Mouse (Mus musculus) small intestine, adult 2 months (tissue): ENCODE results near the gene Gm20388. TPM values are rescaled to one million over a fixed set of nuclear protein-coding genes. Genes with fewer than 3 reads are reported as not detected.

Source experiments
- H3K27ac ChIP-seq: fragments of 200-500 bp; 2 replicates; pipeline ENCODE4 v1.5.1; 2012; ENCODE audit warnings: low read depth, low read length, control low read depth, inconsistent platforms; ENCODE audit not compliant: insufficient read depth
- H3K27me3 ChIP-seq: fragments of 200-500 bp; 2 replicates; pipeline ENCODE4 v1.6.1; 2012; ENCODE audit warnings: mild to moderate bottlenecking, moderate library complexity, low read length, inconsistent platforms; ENCODE audit not compliant: control insufficient read depth, insufficient read depth
- H3K36me3 ChIP-seq: fragments of 200-500 bp; 2 replicates; pipeline ENCODE4 v1.6.1; 2012; ENCODE audit warnings: mild to moderate bottlenecking, low read length, control low read depth, inconsistent platforms; ENCODE audit not compliant: control insufficient read depth, insufficient read depth
- H3K4me1 ChIP-seq: fragments of 200-500 bp; 2 replicates; pipeline ENCODE4 v1.6.1; 2012; ENCODE audit warnings: low read length, inconsistent platforms, mixed read lengths; ENCODE audit not compliant: control insufficient read depth, insufficient read depth, insufficient read length
- H3K4me3 ChIP-seq: fragments of 200-500 bp; 2 replicates; pipeline ENCODE4 v1.5.1; 2012; ENCODE audit warnings: low read depth, mild to moderate bottlenecking, control low read depth, inconsistent platforms, low read length, moderate library complexity
- CTCF ChIP-seq: fragments of 200-500 bp; IDR thresholded peaks from 2 replicates; pipeline ENCODE4 v1.5.1; 2012; ENCODE audit warnings: low read depth, mild to moderate bottlenecking, control low read depth, inconsistent platforms, low read length, moderate library complexity, mixed read lengths; ENCODE audit not compliant: insufficient replicate concordance, insufficient read length; ENCODE audit errors: extremely low read depth
- POLR2A ChIP-seq: fragments of 200-500 bp; IDR thresholded peaks from 2 replicates; pipeline ENCODE4 v1.6.1; 2012; ENCODE audit warnings: low read depth, mild to moderate bottlenecking, control low read depth, inconsistent platforms, low read length, moderate library complexity
- WGBS: fragments of 180-500 bp; shearing (Covaris S2); methylation state at CpG from one replicate; pipeline ENCODE4 v1.1.7; 2018; 5-methylcytosine and 5-hydroxymethylcytosine counted together
- polyA plus RNA-seq: library from polyadenylated mRNA; depleted of rRNA; stranded (reverse); fragments of >200 nt; gene quantifications from 2 replicates; pipeline ENCODE4 v1.2.3, GENCODE M21; 2012

Gm20388 gene
- polyA plus RNA-seq, 1 experiment = 37.3 TPM

DNA sequence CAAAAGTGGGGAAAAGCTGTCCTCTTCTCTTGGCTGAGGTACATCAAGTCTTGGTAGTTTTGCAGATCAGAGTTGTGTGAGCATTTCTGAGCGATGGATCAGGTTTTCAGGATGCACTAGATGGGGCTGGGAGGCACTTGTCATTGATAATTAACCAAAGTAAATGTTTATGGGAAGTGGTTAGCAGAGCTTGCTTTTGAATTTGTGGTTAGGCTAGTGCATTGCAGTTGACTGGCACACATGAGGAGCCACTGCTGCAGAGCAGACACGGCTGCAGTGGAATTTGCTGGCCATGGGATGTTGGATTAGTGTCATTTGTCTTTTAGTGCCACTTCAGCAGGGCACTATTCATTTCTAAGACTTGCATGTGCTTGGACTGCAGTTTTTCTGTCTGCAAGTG is 3.5 kb downstream of the Gm20388 start:
- Histone ChIP-seq H3K27me3 (no peaks in the 10 kb centered on the region), H3K36me3 (no peaks in the 10 kb centered on the region; the same call in 1 of the 2 replicates), H3K4me1 (peaks cover 20% of the 10 kb centered on the region), H3K27ac (no peak overlapping the region), H3K4me3 (no peak overlapping the region)
- 12% methylated on average over 2 of the region's 2 CpGs for WGBS
- TF ChIP-seq POLR2A (no peak), CTCF (no peak)

DNA sequence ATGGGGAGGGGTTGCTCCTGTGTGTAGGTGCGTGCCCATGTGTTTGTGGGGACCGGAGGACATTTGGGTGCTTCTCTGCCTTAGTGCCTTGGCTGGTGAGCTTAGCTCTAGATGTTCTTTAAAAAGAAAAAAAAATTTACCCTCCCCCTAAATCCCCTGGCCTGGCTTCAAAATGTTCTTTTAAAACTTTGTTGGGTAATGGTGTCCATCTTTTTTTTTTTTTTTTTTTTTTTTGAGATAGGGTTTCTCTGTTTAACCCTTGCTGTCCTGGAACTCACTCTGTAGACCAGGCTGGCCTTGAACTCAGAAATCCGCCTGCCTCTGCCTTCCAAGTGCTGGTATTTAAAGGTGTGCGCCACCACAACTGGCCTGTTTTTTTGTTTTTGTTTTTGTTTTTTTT is 4.7 kb downstream of the Gm20388 start:
- WGBS = 81% methylated on average over 4 of the region's 4 CpGs
- Histone ChIP-seq H3K27me3 (no peaks in the 10 kb centered on the region), H3K4me3 (no peak overlapping the region), H3K27ac (no peak overlapping the region), H3K4me1 (peaks cover 20% of the 10 kb centered on the region), H3K36me3 (no peaks in the 10 kb centered on the region; the same call in 1 of the 2 replicates)
- TF ChIP-seq CTCF (no peak), POLR2A (no peak)

DNA sequence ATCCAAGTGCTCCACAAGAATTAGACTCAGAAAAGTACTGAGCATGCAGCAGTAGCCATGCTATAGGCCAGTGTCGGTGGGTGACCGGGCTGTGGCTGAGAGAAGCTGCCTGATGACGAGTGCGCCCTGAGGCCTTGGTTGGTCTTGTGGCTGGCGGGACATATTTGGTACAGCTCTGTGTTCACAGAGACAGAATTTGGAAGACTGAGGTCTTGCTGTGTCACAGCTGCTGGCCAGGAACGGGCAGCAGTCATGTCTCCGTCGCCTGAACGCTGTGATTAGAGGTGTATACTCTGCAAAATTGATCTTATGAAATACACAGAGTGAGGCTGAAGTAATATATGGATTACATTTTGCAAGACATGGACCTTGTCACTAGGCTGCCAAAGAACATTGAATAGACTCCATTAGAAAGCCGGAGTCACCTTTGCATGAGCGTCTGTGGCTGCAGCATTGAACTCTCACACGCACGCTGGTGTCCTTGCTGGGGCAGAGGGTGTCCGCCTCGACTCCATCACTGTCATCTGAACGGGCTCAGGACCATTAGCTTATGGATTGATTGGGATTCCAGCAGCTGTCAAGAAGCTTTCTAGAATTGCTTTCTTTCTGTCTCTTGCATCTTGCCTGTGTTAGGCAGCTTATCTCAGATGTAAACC is 5.7 kb downstream of the Gm20388 start:
- H3K27ac ChIP-seq = no peak overlapping the region
- H3K27me3 ChIP-seq = no peaks in the 10 kb centered on the region
- no peaks in the 10 kb centered on the region; the same call in 1 of the 2 replicates for H3K36me3 ChIP-seq
- 58% methylated on average over 16 of the region's 16 CpGs for WGBS
- H3K4me3 ChIP-seq = no peak overlapping the region
- TF ChIP-seq POLR2A (no peak), CTCF (no peak)
- H3K4me1 ChIP-seq = peaks cover 20% of the 10 kb centered on the region

DNA sequence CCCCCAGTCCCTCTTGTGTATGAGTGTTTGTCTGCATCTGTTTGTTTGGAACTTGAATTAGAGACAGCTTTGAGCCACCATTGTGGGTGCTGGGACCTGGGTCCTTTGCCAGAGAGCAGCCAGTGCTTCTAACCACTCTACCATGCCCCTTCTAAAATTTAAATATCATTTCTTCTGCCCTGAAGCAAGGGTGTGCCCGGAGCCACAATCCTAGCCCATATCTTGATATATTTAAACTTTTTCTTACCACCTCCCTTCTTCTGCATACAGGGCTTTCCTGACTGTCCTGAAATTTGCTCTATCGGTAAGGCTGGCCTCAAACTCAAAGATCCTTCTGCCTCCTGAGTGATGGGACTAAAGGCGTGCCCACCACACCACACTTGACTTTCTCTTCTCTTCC is 6.8 kb downstream of the Gm20388 start:
- 43% methylated on average over 3 of the region's 3 CpGs for WGBS
- peaks cover 18% of the 10 kb centered on the region for H3K4me1 ChIP-seq
- no peaks in the 10 kb centered on the region for H3K27me3 ChIP-seq
- H3K4me3 ChIP-seq = no peak overlapping the region
- H3K27ac ChIP-seq = no peak overlapping the region
- H3K36me3 ChIP-seq = no peaks in the 10 kb centered on the region; the same call in 1 of the 2 replicates
- TF ChIP-seq POLR2A = no peak
- no peak for TF ChIP-seq CTCF

DNA sequence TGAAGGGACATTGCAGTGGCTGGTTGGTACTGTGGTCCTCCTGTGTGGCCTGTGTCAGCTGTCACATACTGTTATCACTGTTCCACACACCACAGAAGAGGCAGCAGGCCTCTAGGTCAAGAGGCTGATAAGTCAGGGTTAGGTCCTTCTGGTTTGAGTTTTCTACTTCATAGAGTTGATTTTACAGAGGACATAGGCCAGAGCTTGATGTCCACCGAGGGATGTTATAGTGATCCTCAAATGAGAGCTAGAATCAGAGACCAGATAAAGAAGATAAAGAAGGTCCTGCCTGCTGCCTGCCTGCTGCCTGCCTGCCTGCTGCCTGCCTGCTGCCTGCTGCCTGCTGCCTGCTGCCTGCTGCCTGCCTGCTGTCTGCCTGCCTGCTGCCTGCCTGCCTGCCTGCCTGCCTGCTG is 7.5 kb downstream of the Gm20388 start:
- no peak overlapping the region for H3K4me3 ChIP-seq
- TF ChIP-seq POLR2A (no peak), CTCF (no peak)
- no peaks in the 10 kb centered on the region; the same call in 1 of the 2 replicates for H3K36me3 ChIP-seq
- peaks cover 14% of the 10 kb centered on the region for H3K4me1 ChIP-seq
- H3K27ac ChIP-seq = no peak overlapping the region
- 23% methylated on average over 1 of the region's 1 CpGs for WGBS
- no peaks in the 10 kb centered on the region for H3K27me3 ChIP-seq

DNA sequence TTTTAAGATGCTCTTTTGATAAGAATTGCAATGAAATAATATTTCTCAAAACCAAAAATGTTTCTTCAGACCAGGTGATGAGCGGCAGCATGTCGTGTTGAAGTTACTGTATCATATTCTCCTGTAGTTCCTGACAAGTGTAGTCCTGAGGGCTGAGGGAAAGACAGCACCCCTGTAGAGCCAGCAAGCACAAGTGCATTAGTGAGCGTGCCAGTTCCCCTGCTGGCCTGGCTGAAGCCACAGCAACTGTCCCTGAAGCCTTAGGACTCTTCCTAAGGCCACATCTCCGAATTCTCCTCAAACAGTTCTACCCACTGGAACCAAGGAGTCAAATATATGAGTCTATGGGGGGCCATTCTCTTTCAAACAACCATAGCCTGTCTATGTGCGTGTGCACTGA is 12.6 kb downstream of the Gm20388 start:
- no peak overlapping the region for H3K27ac ChIP-seq
- H3K27me3 ChIP-seq = no peaks in the 10 kb centered on the region
- TF ChIP-seq CTCF = no peak
- TF ChIP-seq POLR2A = no peak
- no peaks in the 10 kb centered on the region; the same call in 1 of the 2 replicates for H3K36me3 ChIP-seq
- WGBS = 82% methylated on average over 5 of the region's 5 CpGs
- no peak overlapping the region for H3K4me3 ChIP-seq
- no peaks in the 10 kb centered on the region; the same call in 1 of the 2 replicates for H3K4me1 ChIP-seq

DNA sequence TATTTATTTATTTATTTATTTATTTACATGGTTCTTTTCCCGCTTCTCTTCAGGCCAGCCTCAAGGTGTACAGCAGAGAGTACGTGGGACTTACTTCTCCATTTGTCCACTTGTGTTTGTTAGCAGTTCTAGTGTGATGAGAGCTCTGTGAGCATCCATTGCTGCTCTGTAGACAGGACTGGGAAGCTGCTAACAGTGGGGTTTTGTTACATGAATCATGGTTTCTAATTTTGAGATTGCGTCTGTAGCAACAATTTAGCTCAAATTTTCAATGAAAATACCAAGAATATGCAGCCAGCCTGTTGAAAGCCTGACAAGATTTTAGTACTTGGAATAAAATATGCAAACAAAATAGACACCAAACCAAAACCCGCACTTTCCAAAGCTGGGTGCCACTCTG is 14.8 kb downstream of the Gm20388 start:
- H3K36me3 ChIP-seq = no peaks in the 10 kb centered on the region
- 83% methylated on average over 4 of the region's 4 CpGs for WGBS
- H3K27ac ChIP-seq = no peak overlapping the region
- H3K4me1 ChIP-seq = no peaks in the 10 kb centered on the region
- no peaks in the 10 kb centered on the region for H3K27me3 ChIP-seq
- TF ChIP-seq CTCF = no peak
- H3K4me3 ChIP-seq = no peak overlapping the region

DNA sequence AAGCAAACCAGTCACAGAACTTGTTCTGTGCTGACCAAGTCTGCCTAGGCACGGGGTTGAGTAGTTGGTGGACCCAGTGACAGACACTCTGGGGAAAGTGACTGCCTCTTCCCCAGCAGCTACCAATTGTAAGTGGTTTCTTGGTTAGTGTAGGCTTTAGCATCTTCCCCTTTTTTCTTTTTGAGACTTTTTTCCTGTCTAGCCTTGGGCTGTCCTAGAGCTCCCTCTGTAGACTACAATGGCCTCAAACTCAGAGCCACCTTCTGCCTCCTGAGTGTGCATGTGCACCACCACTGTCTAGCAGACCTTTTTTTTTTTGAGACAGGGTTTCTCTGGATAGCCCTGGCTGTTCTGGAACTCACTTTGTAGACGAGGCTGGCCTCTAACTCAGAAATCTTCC is 15.8 kb downstream of the Gm20388 start:
- WGBS = 58% methylated on average over 2 of the region's 2 CpGs
- Histone ChIP-seq H3K27ac (no peak overlapping the region), H3K4me1 (no peaks in the 10 kb centered on the region), H3K4me3 (no peak overlapping the region), H3K36me3 (no peaks in the 10 kb centered on the region), H3K27me3 (no peaks in the 10 kb centered on the region)
- TF ChIP-seq CTCF = peak; percentile 45; the same call in 1 of the 2 replicates
- no peak for TF ChIP-seq POLR2A
